Mouse (Mus musculus) liver, postnatal 0 days (tissue): ENCODE measurements at regions not wholly inside any gene's neighbourhood (a gene's known extent, or its start where the extent isn't known, plus 50 kb on each side); places are given as distances from the start of the nearest gene placed in this dataset.

Source experiments
- ATAC-seq: fragments of 200-750 bp; cut with Nextera tagmentation; 2 replicates; pipeline ENCODE4 v1.8.0; 2017; ENCODE audit warnings: mild to moderate bottlenecking, moderate library complexity
- DNase-seq: peaks from one replicate; pipeline ENCODE4 v3.0.0-alpha.2; 2016
- H3K27ac ChIP-seq: fragments of 300-500 bp; sonication (generic); 2 replicates; pipeline ENCODE4 v1.5.1; 2014; ENCODE audit warnings: antibody characterized with exemption, moderate library complexity, mild to moderate bottlenecking, low read depth
- H3K27me3 ChIP-seq: fragments of 300-500 bp; sonication (generic); 2 replicates; pipeline ENCODE4 v1.6.1; 2014; ENCODE audit warnings: low read length, control low read depth, mixed read lengths; ENCODE audit not compliant: insufficient read depth
- H3K36me3 ChIP-seq: fragments of 300-500 bp; sonication (generic); replicated peaks from 2 replicates; pipeline ENCODE4 v1.6.1; 2014; ENCODE audit warnings: mild to moderate bottlenecking, control low read depth, low read length, moderate library complexity, mixed read lengths; ENCODE audit not compliant: insufficient read depth
- H3K4me1 ChIP-seq: fragments of 300-500 bp; sonication (generic); 2 replicates; pipeline ENCODE4 v1.6.1; 2014; ENCODE audit warnings: antibody characterized with exemption, mild to moderate bottlenecking, control low read depth; ENCODE audit not compliant: insufficient read depth
- H3K4me2 ChIP-seq: fragments of 300-500 bp; sonication (generic); 2 replicates; pipeline ENCODE4 v1.6.1; 2014; ENCODE audit warnings: low read depth, mild to moderate bottlenecking, low read length, moderate library complexity, mixed read lengths
- H3K4me3 ChIP-seq: fragments of 300-500 bp; sonication (generic); 2 replicates; pipeline ENCODE4 v1.5.1; 2014; ENCODE audit warnings: low read depth, low read length
- H3K9ac ChIP-seq: fragments of 300-500 bp; sonication (generic); replicated peaks from 2 replicates; pipeline ENCODE4 v1.6.1; 2014; ENCODE audit warnings: mild to moderate bottlenecking, moderate library complexity
- H3K9me3 ChIP-seq: fragments of 300-500 bp; sonication (generic); 2 replicates; pipeline ENCODE4 v1.6.1; 2016; ENCODE audit warnings: mild to moderate bottlenecking, control low read depth, low read length, mixed read lengths
- CTCF ChIP-seq: sonication (generic); IDR thresholded peaks from 2 replicates; pipeline ENCODE4 v1.5.1; 2016; ENCODE audit warnings: antibody characterized with exemption, low read depth
- EP300 ChIP-seq: IDR thresholded peaks from 2 replicates; pipeline ENCODE4 v1.6.1; 2016; ENCODE audit warnings: antibody characterized with exemption, low read depth, mild to moderate bottlenecking
- WGBS: fragments of 180-500 bp; shearing (Covaris S2); extraction: QIAGEN DNeasy Blood & Tissue Kit; methylation state at CpG from one replicate; pipeline ENCODE4 v1.1.7; 2014; ENCODE audit not compliant: insufficient replicate concordance; 5-methylcytosine and 5-hydroxymethylcytosine counted together

GRCm38 (mm10) chr8:49236822-49237071, 393.0 kb upstream of the Tenm3 start:
- no peak overlapping the region for H3K9ac ChIP-seq
- no peak for ATAC-seq
- H3K27me3 ChIP-seq: no peaks in the 10 kb centered on the region
- H3K36me3 ChIP-seq: no peaks in the 10 kb centered on the region
- no peaks in the 10 kb centered on the region for H3K9me3 ChIP-seq
- TF ChIP-seq EP300 (no peak), CTCF (no peak)
- no peak overlapping the region for H3K27ac ChIP-seq
- no peak overlapping the region for H3K4me3 ChIP-seq
- 69% methylated on average over 4 of the region's 4 CpGs for WGBS
- no peak for DNase-seq
- no peak overlapping the region for H3K4me2 ChIP-seq
- no peaks in the 10 kb centered on the region for H3K4me1 ChIP-seq

GRCm38 (mm10) chr8:49236021-49236821, 392.5 kb upstream of the Tenm3 start:
- Histone ChIP-seq H3K9me3 (no peaks in the 10 kb centered on the region), H3K4me2 (no peak overlapping the region), H3K36me3 (no peaks in the 10 kb centered on the region), H3K9ac (no peak overlapping the region), H3K4me1 (no peaks in the 10 kb centered on the region), H3K27ac (no peak overlapping the region), H3K4me3 (no peak overlapping the region), H3K27me3 (no peaks in the 10 kb centered on the region)
- WGBS: 77% methylated on average over 7 of the region's 7 CpGs
- DNase-seq (no peak), ATAC-seq (no peak)
- TF ChIP-seq EP300 (no peak), CTCF (no peak)

GRCm38 (mm10) chr8:49223841-49224420, 380.2 kb upstream of the Tenm3 start:
- Histone ChIP-seq H3K4me3 (no peak overlapping the region), H3K9me3 (no peaks in the 10 kb centered on the region), H3K4me1 (no peaks in the 10 kb centered on the region), H3K9ac (no peak overlapping the region), H3K27ac (no peak overlapping the region), H3K27me3 (no peaks in the 10 kb centered on the region), H3K4me2 (no peak overlapping the region), H3K36me3 (no peaks in the 10 kb centered on the region)
- DNase-seq (no peak), ATAC-seq (no peak)
- WGBS: 81% methylated on average over 18 of the region's 18 CpGs
- TF ChIP-seq EP300: no peak

- no peak for ATAC-seq
- TF ChIP-seq CTCF: no peak
- no peak for TF ChIP-seq EP300
- Histone ChIP-seq H3K36me3 (no peaks in the 10 kb centered on the region), H3K27ac (no peak overlapping the region), H3K9me3 (no peaks in the 10 kb centered on the region), H3K4me2 (no peak overlapping the region), H3K4me1 (no peaks in the 10 kb centered on the region), H3K9ac (no peak overlapping the region), H3K4me3 (no peak overlapping the region), H3K27me3 (no peaks in the 10 kb centered on the region)
- no peak for DNase-seq
- WGBS: 73% methylated on average over 4 of the region's 4 CpGs
These were observed 351.5 kb upstream of the Tenm3 start for GRCm38 (mm10) chr8:49195333-49195640.

- Histone ChIP-seq H3K4me2 (no peak overlapping the region), H3K27ac (no peak overlapping the region), H3K4me3 (no peak overlapping the region), H3K4me1 (no peaks in the 10 kb centered on the region), H3K36me3 (no peaks in the 10 kb centered on the region), H3K9ac (no peak overlapping the region), H3K9me3 (no peaks in the 10 kb centered on the region), H3K27me3 (no peaks in the 10 kb centered on the region)
- WGBS: 67% methylated on average over 11 of the region's 11 CpGs
- TF ChIP-seq CTCF: no peak
- no peak for TF ChIP-seq EP300
- DNase-seq (no peak), ATAC-seq (no peak)
These were observed 351.0 kb upstream of the Tenm3 start for GRCm38 (mm10) chr8:49194592-49195332.

GRCm38 (mm10) chr8:49186853-49187252, 343.1 kb upstream of the Tenm3 start:
- no peaks in the 10 kb centered on the region for H3K9me3 ChIP-seq
- ATAC-seq: no peak
- no peak overlapping the region for H3K9ac ChIP-seq

More at GRCm38 (mm10) chr8:49186853-49187252, 343.1 kb upstream of the Tenm3 start:
- no peaks in the 10 kb centered on the region for H3K4me1 ChIP-seq
- no peaks in the 10 kb centered on the region for H3K36me3 ChIP-seq
- H3K27me3 ChIP-seq: no peaks in the 10 kb centered on the region
- WGBS: 80% methylated on average over 3 of the region's 3 CpGs
- H3K4me3 ChIP-seq: no peak overlapping the region
- no peak overlapping the region for H3K4me2 ChIP-seq
- TF ChIP-seq EP300 (no peak), CTCF (no peak)
- H3K27ac ChIP-seq: no peak overlapping the region
- DNase-seq: no peak
